Mouse (Mus musculus) lung, postnatal 36 days (tissue): ENCODE data around the gene Hist2h2ab.
"Not testable (repeated sequence)": the region's sequence is repeated elsewhere in the genome, so short reads cannot be mapped to it uniquely, and the experiment has no call there.

Experiments
- DNase-seq: peaks from one replicate; pipeline ENCODE4 v3.0.0; 2022; ENCODE audit warnings: mixed read lengths

Hist2h2ab gene

GRCm38 (mm10) chr3:96262979-96263550 lies 43.4 kb downstream of the Hist2h2ab start, which contains the start of gene Hist2h4:
TSS of gene Hist2h4 (minus strand) at chr3:96263311.
- DNase-seq = peak; percentile 99

- peak; percentile 46 for DNase-seq
These were observed 44.1 kb downstream of the Hist2h2ab start for GRCm38 (mm10) chr3:96263558-96264403.

GRCm38 (mm10) chr3:96264404-96264949 lies 44.8 kb downstream of the Hist2h2ab start:
- no peak for DNase-seq

- DNase-seq = no peak
These were observed 46.6 kb downstream of the Hist2h2ab start for GRCm38 (mm10) chr3:96266132-96266710.

- no peak for DNase-seq
These were observed 47.9 kb downstream of the Hist2h2ab start for GRCm38 (mm10) chr3:96267541-96267940.

GRCm38 (mm10) chr3:96268051-96268775 lies 48.5 kb downstream of the Hist2h2ab start, which contains the start of gene Hist2h3b:
TSS of gene Hist2h3b (plus strand) at chr3:96268654.
- DNase-seq = peak; percentile 86

- DNase-seq = not testable (repeated sequence)
These were observed 49.2 kb downstream of the Hist2h2ab start for GRCm38 (mm10) chr3:96268776-96269378.
